22 mouse cellular contexts compared by ENCODE assay signal in genomic region chr16:45613247-45613646, GRCm38 (mm10). TPM values are rescaled to one million over a fixed set of nuclear protein-coding genes. Genes with fewer than 3 reads are reported as not detected.
"Had no signal": no experiment of that assay in that cellular context is flagged by ENCODE, and none has a peak within 500 bp of the region (broad histone marks: within the 10 kb centered on the region; RNA-seq: fewer than 3 reads in every experiment).

No protein-coding gene starts in this region.

- DNase-seq: kidney, adult 2 months; kidney, postnatal 10 days; kidney, postnatal 36 days; layer of hippocampus, postnatal 36 days; liver, postnatal 0 days; lung, postnatal 14 days; lung, postnatal 4 days; midbrain, embryonic 14.5 days; right cerebral cortex, adult 18-20 months; right cerebral cortex, postnatal 14 days; spleen, adult 18-20 months; thymus, postnatal 36 days had no signal

- H3K36me3 ChIP-seq: limb, embryonic 12.5 days; limb, embryonic 15.5 days; lung, embryonic 15.5 days; neural tube, embryonic 12.5 days; neural tube, embryonic 15.5 days; stomach, embryonic 15.5 days had no signal

- H3K4me1 ChIP-seq: limb, embryonic 15.5 days; neural tube, embryonic 12.5 days; neural tube, embryonic 15.5 days; stomach, embryonic 15.5 days had no signal

- H3K4me3 ChIP-seq: left cerebral cortex, adult 2 months; limb, embryonic 12.5 days; limb, embryonic 15.5 days; lung, embryonic 15.5 days; neural tube, embryonic 12.5 days; neural tube, embryonic 15.5 days; stomach, embryonic 15.5 days had no signal

- H3K27me3 ChIP-seq: limb, embryonic 12.5 days; limb, embryonic 15.5 days; lung, embryonic 15.5 days; neural tube, embryonic 12.5 days; neural tube, embryonic 15.5 days; stomach, embryonic 15.5 days had no signal

- ATAC-seq: liver, postnatal 0 days had no signal

- H3K4me2 ChIP-seq: limb, embryonic 12.5 days; limb, embryonic 15.5 days; liver, embryonic 11.5 days; lung, embryonic 15.5 days; midbrain, embryonic 11.5 days; neural tube, embryonic 12.5 days; neural tube, embryonic 15.5 days; stomach, embryonic 15.5 days had no signal

- H3K9me3 ChIP-seq: limb, embryonic 12.5 days; limb, embryonic 15.5 days; lung, embryonic 15.5 days; neural tube, embryonic 12.5 days; neural tube, embryonic 15.5 days; stomach, embryonic 15.5 days had no signal

- H3K27ac ChIP-seq: left cerebral cortex, adult 2 months; limb, embryonic 12.5 days; limb, embryonic 15.5 days; liver, embryonic 14.5 days; lung, embryonic 15.5 days; neural tube, embryonic 12.5 days; neural tube, embryonic 15.5 days; stomach, embryonic 15.5 days had no signal

- H3K9ac ChIP-seq: limb, embryonic 12.5 days; limb, embryonic 15.5 days; liver, embryonic 14.5 days; liver, postnatal 0 days; lung, embryonic 15.5 days; neural tube, embryonic 12.5 days; neural tube, embryonic 15.5 days; stomach, embryonic 15.5 days had no signal

RNA-seq across cellular contexts. Expression of gene Gcsam, which starts 3.1 kb away (rescaled TPM):
- polyA plus RNA-seq: midbrain, embryonic 11.5 days; midbrain, embryonic 14.5 days; neural tube, embryonic 15.5 days had no signal

RNA-seq across cellular contexts. Expression of gene BC016579, which starts 40.6 kb away (rescaled TPM):
- polyA plus RNA-seq: neural tube, embryonic 15.5 days had no signal
